Mouse (Mus musculus) retina, postnatal 7 days (tissue): ENCODE data around the gene Abl1.

Experiments used
- DNase-seq: peaks from one replicate; pipeline ENCODE4 v3.0.0-alpha.2; 2012; ENCODE audit warnings: low read depth, low spot score

Abl1 gene

GRCm38 (mm10) chr2:31825469-31825911, 137.3 kb downstream of the Abl1 start:
- DNase-seq = no peak

- DNase-seq = no peak
Measured at GRCm38 (mm10) chr2:31826094-31827085, 138.2 kb downstream of the Abl1 start.

DNA sequence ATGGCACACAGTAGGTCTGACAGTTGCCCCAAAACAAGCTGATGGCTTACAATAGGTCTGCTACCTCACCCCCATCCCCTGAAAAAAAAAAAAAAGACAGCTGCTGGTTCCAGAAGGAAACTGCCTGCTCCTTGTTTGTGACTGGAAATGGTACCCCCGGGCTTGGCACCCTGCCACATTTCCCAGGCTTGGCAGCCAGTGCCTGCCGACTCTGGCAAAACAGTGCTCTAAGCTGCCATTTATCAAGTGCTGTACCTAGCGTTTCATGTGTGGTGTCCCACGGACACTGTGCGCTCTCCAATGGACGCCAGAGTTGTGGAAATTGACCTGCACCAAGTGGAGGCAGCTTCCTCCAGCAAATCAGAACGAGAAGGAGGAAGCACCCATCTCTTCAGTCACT, 139.7 kb downstream of the Abl1 start:
- no peak for DNase-seq

- DNase-seq = no peak
Measured at GRCm38 (mm10) chr2:31828311-31828825, 140.2 kb downstream of the Abl1 start.

DNA sequence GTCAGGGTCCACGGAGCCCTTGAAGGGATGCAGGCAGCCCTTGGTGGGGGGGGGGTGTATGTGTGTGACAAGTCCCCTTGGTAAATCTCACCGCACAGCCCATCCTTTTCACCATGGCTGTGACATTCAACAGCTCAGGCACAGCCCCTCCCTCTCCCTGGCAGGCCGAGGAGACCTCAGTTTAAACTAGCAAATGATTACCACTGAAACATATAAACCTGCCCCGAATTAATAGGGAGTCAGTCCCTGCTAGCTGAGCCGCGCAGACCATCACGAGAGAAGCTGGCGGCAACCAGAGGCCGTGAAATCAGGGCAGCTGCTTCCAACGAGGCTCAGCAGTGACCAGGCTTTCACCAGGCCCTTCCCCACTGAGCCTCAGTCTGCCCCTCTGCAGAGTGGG, 147.9 kb downstream of the Abl1 start:
- no peak for DNase-seq

GRCm38 (mm10) chr2:31836985-31837384, 148.8 kb downstream of the Abl1 start:
- no peak for DNase-seq

GRCm38 (mm10) chr2:31838868-31839267, 150.7 kb downstream of the Abl1 start:
- no peak for DNase-seq

DNA sequence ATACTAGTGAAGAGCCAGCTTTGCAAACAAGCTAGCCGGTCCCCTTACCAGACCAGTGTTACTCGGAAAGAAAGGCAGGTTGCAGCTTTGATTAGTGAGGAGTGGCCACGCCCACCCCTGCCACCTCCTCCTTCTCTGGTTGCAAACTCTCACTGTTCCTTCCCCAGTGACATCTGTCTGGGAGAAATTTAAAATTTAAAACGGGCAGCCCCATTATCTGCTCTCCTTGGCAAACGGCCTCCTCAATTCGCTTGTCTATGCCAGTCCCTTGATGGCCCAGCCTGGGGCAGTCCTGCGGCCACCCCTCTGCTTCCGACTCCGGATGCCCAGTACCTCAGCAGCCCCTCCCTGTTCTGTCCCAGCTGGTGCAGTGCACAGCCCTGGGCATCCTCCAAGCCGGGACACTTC, 156.6 kb downstream of the Abl1 start:
- no peak for DNase-seq

- no peak for DNase-seq
Measured at GRCm38 (mm10) chr2:31845512-31845895, 157.3 kb downstream of the Abl1 start.

- DNase-seq = peak; percentile 49
Measured at GRCm38 (mm10) chr2:31845896-31846691, 157.9 kb downstream of the Abl1 start, which contains the start of gene Fibcd1. Gene Fibcd1 (minus strand): TSS chr2:31846005.

DNA sequence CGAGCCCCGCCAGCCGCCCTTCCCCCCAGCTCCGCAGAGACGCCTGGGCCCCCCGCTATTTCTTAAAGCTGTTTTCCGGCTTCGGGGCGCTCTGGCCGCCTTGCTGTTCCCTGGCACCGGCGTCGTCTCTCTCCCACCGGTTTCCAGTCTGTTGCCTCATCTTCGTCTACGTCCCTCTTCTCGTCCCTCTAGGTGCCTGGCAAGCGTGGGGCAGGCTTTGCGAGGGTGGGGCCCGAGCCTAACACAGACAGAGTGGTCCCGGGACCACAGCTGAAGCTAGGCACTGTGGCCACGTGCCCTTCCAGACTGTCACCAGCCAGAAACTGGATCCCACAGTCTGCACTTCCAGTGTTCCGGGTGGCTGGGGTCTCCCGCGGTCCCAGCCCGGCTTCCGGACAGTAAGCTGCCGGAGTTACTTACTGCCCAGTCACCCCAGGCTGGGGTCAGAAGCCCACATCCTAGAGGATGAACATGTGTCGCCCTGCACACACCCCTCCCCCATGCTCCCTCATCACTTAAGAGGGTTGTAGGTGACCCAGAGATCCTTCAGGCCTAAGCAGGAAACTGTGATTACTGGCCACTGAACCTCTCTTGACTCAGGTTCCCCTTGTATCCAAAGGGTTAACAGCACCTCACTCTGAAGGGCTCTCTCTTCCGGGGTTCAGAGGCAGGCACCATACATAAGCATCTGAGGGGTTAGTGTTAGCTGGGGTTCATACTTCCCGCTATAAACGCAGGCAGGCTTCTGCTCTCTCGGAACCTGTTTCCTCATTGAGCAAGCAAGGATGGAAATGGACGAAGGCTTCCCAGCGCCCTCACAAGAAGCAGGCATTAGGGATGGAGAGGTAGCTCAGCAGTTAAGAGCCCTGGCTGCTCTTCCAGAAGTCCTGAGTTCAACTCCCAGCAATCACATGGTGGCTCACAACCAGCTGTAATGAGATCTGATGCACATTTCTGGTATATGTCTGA, 158.8 kb downstream of the Abl1 start:
- DNase-seq = no peak

- DNase-seq = no peak
Measured at GRCm38 (mm10) chr2:31847908-31848307, 159.7 kb downstream of the Abl1 start.

DNA sequence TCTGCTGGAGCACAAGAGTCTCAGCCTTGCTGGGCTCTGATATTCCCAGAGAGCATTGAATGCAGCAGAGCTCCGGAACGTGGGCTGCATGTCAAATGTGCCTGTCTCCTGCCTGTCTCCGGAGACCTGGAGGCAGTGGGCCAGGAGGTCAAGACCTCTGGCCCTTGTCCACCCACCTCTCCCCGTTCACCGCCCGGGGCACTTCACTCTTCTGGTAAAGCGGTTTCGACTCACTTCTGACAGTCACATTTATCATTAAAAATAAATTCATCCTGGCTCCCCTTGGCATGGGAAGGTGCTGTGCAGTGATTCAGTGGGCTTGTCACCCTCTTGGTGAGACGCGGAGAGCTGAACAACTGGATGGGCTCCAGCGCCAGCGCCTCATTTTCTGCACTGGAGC, 162.0 kb downstream of the Abl1 start:
- DNase-seq = no peak
